Mouse (Mus musculus) myocyte (in vitro differentiated cells): ENCODE data around the gene Plekha7. TPM values are rescaled to one million over a fixed set of nuclear protein-coding genes. Genes with fewer than 3 reads are reported as not detected.

Source experiments
- H3K27me3 ChIP-seq: one replicate; pipeline ENCODE4 v1.6.1; 2011; ENCODE audit not compliant: control insufficient read depth, insufficient read depth, insufficient read length
- H3K36me3 ChIP-seq: one replicate; pipeline ENCODE4 v1.6.1; 2011; ENCODE audit not compliant: control insufficient read depth, insufficient read depth
- H3K4me2 ChIP-seq: one replicate; pipeline ENCODE4 v1.6.1; 2011; ENCODE audit warnings: low read depth, control low read depth
- H3K4me3 ChIP-seq: one replicate; pipeline ENCODE4 v1.5.1; 2011; ENCODE audit warnings: mild to moderate bottlenecking, control low read depth, moderate library complexity
- H3K79me2 ChIP-seq: one replicate; pipeline ENCODE4 v1.6.1; 2011; ENCODE audit not compliant: control insufficient read depth, insufficient read depth
- H3ac ChIP-seq: one replicate; pipeline ENCODE4 v1.6.1; 2011; ENCODE audit not compliant: control insufficient read depth, insufficient read length
- CEBPB ChIP-seq: IDR thresholded peaks from 2 replicates; pipeline ENCODE4 v1.6.1; 2011; ENCODE audit warnings: mild to moderate bottlenecking, moderate library complexity; ENCODE audit not compliant: poor library complexity, insufficient read depth, severe bottlenecking
- E2F4 ChIP-seq: IDR thresholded peaks from one replicate; pipeline ENCODE4 v1.6.1; 2011; ENCODE audit warnings: mild to moderate bottlenecking, control low read depth, moderate library complexity; ENCODE audit not compliant: insufficient read depth
- MAX ChIP-seq: IDR thresholded peaks from one replicate; pipeline ENCODE4 v1.6.1; 2011; ENCODE audit warnings: low read depth, mild to moderate bottlenecking, control low read depth
- MYOD1 ChIP-seq, 3 experiments: IDR thresholded peaks; one replicate each; pipeline ENCODE4 v1.6.1; 2011; ENCODE audit warnings: control low read depth in 2 of 3, low read depth in 2 of 3, mild to moderate bottlenecking in 2 of 3, moderate library complexity in 1 of 3; ENCODE audit not compliant: insufficient read length in 2 of 3, control insufficient read depth in 1 of 3
- MYOG ChIP-seq, 3 experiments: IDR thresholded peaks; one replicate each; pipeline ENCODE4 v1.6.1; 2011; ENCODE audit warnings: control low read depth in 2 of 3, low read depth in 2 of 3, mild to moderate bottlenecking in 2 of 3; ENCODE audit not compliant: insufficient read length in 2 of 3, control insufficient read depth in 1 of 3, insufficient read depth in 1 of 3
- POLR2A ChIP-seq: IDR thresholded peaks from one replicate; pipeline ENCODE4 v1.6.1; 2011; ENCODE audit warnings: low read depth, mild to moderate bottlenecking, control low read depth, moderate library complexity; ENCODE audit not compliant: insufficient read length
- POLR2AphosphoS2 ChIP-seq: IDR thresholded peaks from one replicate; pipeline ENCODE4 v1.6.1; 2011; ENCODE audit warnings: low read depth, control low read depth; ENCODE audit not compliant: insufficient read length
- REST ChIP-seq: IDR thresholded peaks from one replicate; pipeline ENCODE4 v1.6.1; 2011; ENCODE audit warnings: mild to moderate bottlenecking, control low read depth, moderate library complexity; ENCODE audit not compliant: insufficient read depth, insufficient read length
- SRF ChIP-seq: IDR thresholded peaks from one replicate; pipeline ENCODE4 v1.6.1; 2011; ENCODE audit warnings: low read depth; ENCODE audit not compliant: control insufficient read depth, insufficient read length
- TCF12 ChIP-seq: IDR thresholded peaks from one replicate; pipeline ENCODE4 v1.6.1; 2011; ENCODE audit warnings: mild to moderate bottlenecking, control low read depth; ENCODE audit not compliant: poor library complexity, insufficient read depth, severe bottlenecking
- TCF3 ChIP-seq: IDR thresholded peaks from one replicate; pipeline ENCODE4 v1.6.1; 2011; ENCODE audit warnings: low read depth, control low read depth; ENCODE audit not compliant: insufficient read length
- USF1 ChIP-seq: IDR thresholded peaks from one replicate; pipeline ENCODE4 v1.6.1; 2011; ENCODE audit warnings: low read depth, mild to moderate bottlenecking, control low read depth, moderate library complexity
- polyA plus RNA-seq: library from polyadenylated mRNA; unstranded; fragments of >200 nt; fragmentation: generic; extraction: Trizol; gene quantifications from one replicate; pipeline ENCODE4 v1.2.1, GENCODE M21; 2012; ENCODE audit warnings: missing spikeins

Gene Plekha7
- polyA plus RNA-seq, 1 experiment = 2.6 TPM

DNA sequence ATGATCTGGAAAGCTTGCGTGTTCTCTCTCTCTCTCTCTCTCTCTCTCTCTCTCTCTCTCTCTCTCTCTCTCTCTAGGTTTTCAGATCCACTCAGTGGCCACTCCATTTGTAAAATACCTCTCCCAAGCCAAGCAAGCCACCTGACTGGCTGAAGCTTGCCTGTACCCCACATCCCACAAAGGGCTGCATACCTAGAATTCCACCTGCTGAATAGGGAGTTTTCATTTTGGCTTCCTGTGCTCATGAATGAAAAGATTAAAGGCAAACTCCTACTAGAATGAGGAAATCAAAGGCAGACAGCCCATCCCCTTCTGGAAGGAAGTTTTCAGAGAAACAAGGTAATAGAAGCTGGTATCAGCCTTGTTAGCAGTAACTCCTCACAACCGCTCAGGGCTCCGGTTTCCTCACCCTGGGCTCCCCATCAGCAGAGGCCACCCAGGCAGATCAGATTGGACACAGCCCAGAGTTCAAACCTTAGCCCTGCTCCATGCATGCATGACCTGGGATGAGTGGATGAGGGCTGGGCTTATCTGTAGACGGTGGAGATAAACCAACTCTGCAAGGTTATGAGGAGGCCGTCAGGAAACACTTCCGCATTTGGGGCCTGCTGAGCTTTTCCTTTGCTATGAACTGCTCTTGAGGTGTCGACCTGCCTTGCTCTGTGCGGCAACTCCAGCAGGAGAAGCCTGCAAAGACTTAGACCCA lies 111.0 kb downstream of the Plekha7 start:
- no peak for TF ChIP-seq MAX
- Histone ChIP-seq H3K79me2 (no peaks in the 10 kb centered on the region), H3K27me3 (no peaks in the 10 kb centered on the region), H3K4me2 (no peak overlapping the region), H3K4me3 (no peak overlapping the region), H3K36me3 (no peaks in the 10 kb centered on the region), H3ac (no peak overlapping the region)

- Histone ChIP-seq H3K27me3 (no peaks in the 10 kb centered on the region), H3K79me2 (no peaks in the 10 kb centered on the region), H3ac (no peak overlapping the region), H3K4me3 (no peak overlapping the region), H3K4me2 (no peak overlapping the region), H3K36me3 (no peaks in the 10 kb centered on the region)
- TF ChIP-seq MYOG (IDR thresholded peaks at IDR 0.05; ENCODE audit: control insufficient read depth in 1 of 3, insufficient read depth in 1 of 3, insufficient read length in 2 of 3, low read depth in 2 of 3) (no peak), POLR2AphosphoS2 (no peak), USF1 (no peak), TCF12 (no peak), POLR2A (no peak), CEBPB (no peak), MAX (no peak), REST (no peak), SRF (no peak), MYOD1 (IDR thresholded peaks at IDR 0.05; ENCODE audit: control insufficient read depth in 1 of 3, insufficient read length in 2 of 3, low read depth in 2 of 3) (no peak), E2F4 (no peak), TCF3 (no peak)
Observed at GRCm38 (mm10) chr7:116194996-116195395, 113.2 kb downstream of the Plekha7 start.

DNA sequence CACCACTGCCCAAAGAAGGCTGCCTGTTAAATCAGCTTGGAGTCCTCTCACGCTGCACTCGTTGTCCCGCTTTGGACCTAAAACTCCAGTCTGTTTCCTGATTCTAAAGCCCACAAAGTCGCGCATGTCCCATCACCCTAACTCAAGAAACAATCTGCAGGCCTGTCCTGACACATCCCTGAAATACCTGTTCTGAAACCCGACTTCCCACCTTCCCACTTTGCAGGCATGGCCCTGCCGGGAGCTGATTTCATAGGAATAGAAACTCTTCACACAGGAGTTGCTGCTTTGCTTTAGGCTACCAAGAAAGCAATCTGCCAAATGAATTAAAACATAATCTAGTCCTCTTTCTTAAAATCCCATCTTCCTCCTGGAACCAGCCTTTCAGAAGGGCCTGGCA lies 115.2 kb downstream of the Plekha7 start:
- no peak overlapping the region for H3K4me3 ChIP-seq
- H3ac ChIP-seq = no peak overlapping the region
- H3K79me2 ChIP-seq = no peaks in the 10 kb centered on the region
- no peaks in the 10 kb centered on the region for H3K27me3 ChIP-seq
- no peak for TF ChIP-seq TCF3
- no peak for TF ChIP-seq CEBPB
- no peak for TF ChIP-seq MYOD1 (IDR thresholded peaks at IDR 0.05; ENCODE audit: control insufficient read depth in 1 of 3, insufficient read length in 2 of 3, low read depth in 2 of 3)
- no peak for TF ChIP-seq SRF
- TF ChIP-seq USF1 = no peak
- no peak for TF ChIP-seq E2F4
- TF ChIP-seq REST = no peak
- no peak for TF ChIP-seq MYOG (IDR thresholded peaks at IDR 0.05; ENCODE audit: control insufficient read depth in 1 of 3, insufficient read depth in 1 of 3, insufficient read length in 2 of 3, low read depth in 2 of 3)
- TF ChIP-seq POLR2A = no peak
- TF ChIP-seq TCF12 = no peak
- no peak for TF ChIP-seq MAX
- TF ChIP-seq POLR2AphosphoS2 = no peak
- H3K4me2 ChIP-seq = no peak overlapping the region
- H3K36me3 ChIP-seq = no peaks in the 10 kb centered on the region

- no peaks in the 10 kb centered on the region for H3K36me3 ChIP-seq
- H3K4me2 ChIP-seq = no peak overlapping the region
- H3K4me3 ChIP-seq = no peak overlapping the region
- H3ac ChIP-seq = no peak overlapping the region
- TF ChIP-seq SRF (no peak), POLR2AphosphoS2 (no peak), TCF3 (peak; percentile 13), USF1 (no peak), MYOG (IDR thresholded peaks at IDR 0.05; ENCODE audit: control insufficient read depth in 1 of 3, insufficient read depth in 1 of 3, insufficient read length in 2 of 3, low read depth in 2 of 3) (peak; percentile 14 to 80 (median 53)), E2F4 (no peak), POLR2A (no peak), MAX (no peak), MYOD1 (IDR thresholded peaks at IDR 0.05; ENCODE audit: control insufficient read depth in 1 of 3, insufficient read length in 2 of 3, low read depth in 2 of 3) (peak in 2 of 3 experiments; percentile 76 to 84), TCF12 (no peak), REST (no peak), CEBPB (no peak)
- no peaks in the 10 kb centered on the region for H3K79me2 ChIP-seq
- H3K27me3 ChIP-seq = no peaks in the 10 kb centered on the region
Observed at GRCm38 (mm10) chr7:116192096-116192595, 116.0 kb downstream of the Plekha7 start.

- Histone ChIP-seq H3K4me3 (no peak overlapping the region), H3ac (no peak overlapping the region), H3K4me2 (peak overlapping the region; percentile 44), H3K79me2 (no peaks in the 10 kb centered on the region), H3K27me3 (no peaks in the 10 kb centered on the region), H3K36me3 (no peaks in the 10 kb centered on the region)
- TF ChIP-seq CEBPB (peak; percentile 54; the same call in 1 of the 2 replicates), POLR2A (no peak), MYOG (IDR thresholded peaks at IDR 0.05; ENCODE audit: control insufficient read depth in 1 of 3, insufficient read depth in 1 of 3, insufficient read length in 2 of 3, low read depth in 2 of 3) (peak; percentile 57 to 93 (median 84)), SRF (peak; percentile 71), TCF3 (no peak), TCF12 (peak; percentile 68), POLR2AphosphoS2 (no peak), REST (no peak), MAX (no peak), MYOD1 (IDR thresholded peaks at IDR 0.05; ENCODE audit: control insufficient read depth in 1 of 3, insufficient read length in 2 of 3, low read depth in 2 of 3) (peak; percentile 7 to 92 (median 88)), USF1 (no peak), E2F4 (no peak)
Observed at GRCm38 (mm10) chr7:116191138-116191537, 117.0 kb downstream of the Plekha7 start.
